Mouse (Mus musculus): ENCODE results near the gene Cacna2d2. TPM values are rescaled to one million over a fixed set of nuclear protein-coding genes. Genes with fewer than 3 reads are reported as not detected.

The Cacna2d2 gene
- polyA plus RNA-seq (2012; ENCODE audit: insufficient read depth, low replicate concordance) = not detected in 2 replicates

GRCm38 (mm10) chr9:107399491-107399971 is at the start of gene Cacna2d2:
Cacna2d2 (plus strand) TSS chr9:107399612.
- H3K27me3 ChIP-seq (replicated peaks) = peaks cover 92% of the 10 kb centered on the region
- H3K9me3 ChIP-seq = no peaks in the 10 kb centered on the region
- TF ChIP-seq GATA1 (IDR thresholded peaks at IDR 0.05; ENCODE audit: borderline replicate concordance, low read length) = no peak
- no peak for TF ChIP-seq FLI1 (IDR thresholded peaks at IDR 0.05; ENCODE audit: low read length)
- H3K36me3 ChIP-seq (replicated peaks; ENCODE audit: low read length) = no peaks in the 10 kb centered on the region
- H3K4me3 ChIP-seq (replicated peaks) = peak within 1 kb of the TSS; percentile 18
- H3K4me1 ChIP-seq = peaks cover 8% of the 10 kb centered on the region; the same call in 1 of the 2 replicates

GRCm38 (mm10) chr9:107354826-107355225 is 44.6 kb upstream of the Cacna2d2 start:
- peaks cover 77% of the 10 kb centered on the region for H3K27me3 ChIP-seq (replicated peaks)
- H3K9me3 ChIP-seq = no peaks in the 10 kb centered on the region
- H3K4me1 ChIP-seq = peaks cover 20% of the 10 kb centered on the region
- H3K4me3 ChIP-seq (replicated peaks) = no peak overlapping the region
- TF ChIP-seq GATA1 (IDR thresholded peaks at IDR 0.05; ENCODE audit: borderline replicate concordance, low read length) = no peak
- TF ChIP-seq FLI1 (IDR thresholded peaks at IDR 0.05; ENCODE audit: low read length) = no peak
- no peaks in the 10 kb centered on the region for H3K36me3 ChIP-seq (replicated peaks; ENCODE audit: low read length)

- H3K36me3 ChIP-seq (replicated peaks; ENCODE audit: low read length) = no peaks in the 10 kb centered on the region
- H3K4me1 ChIP-seq = peaks cover 29% of the 10 kb centered on the region
- no peaks in the 10 kb centered on the region for H3K9me3 ChIP-seq
- TF ChIP-seq GATA1 (IDR thresholded peaks at IDR 0.05; ENCODE audit: borderline replicate concordance, low read length) (no peak), FLI1 (IDR thresholded peaks at IDR 0.05; ENCODE audit: low read length) (no peak)
- H3K27me3 ChIP-seq (replicated peaks) = peaks cover 81% of the 10 kb centered on the region
- H3K4me3 ChIP-seq (replicated peaks) = no peak overlapping the region
These were observed 43.3 kb upstream of the Cacna2d2 start for GRCm38 (mm10) chr9:107355870-107356765.

GRCm38 (mm10) chr9:107357651-107358050 is 41.8 kb upstream of the Cacna2d2 start:
- no peak for TF ChIP-seq GATA1 (IDR thresholded peaks at IDR 0.05; ENCODE audit: borderline replicate concordance, low read length)
- TF ChIP-seq FLI1 (IDR thresholded peaks at IDR 0.05; ENCODE audit: low read length) = no peak
- peaks cover 32% of the 10 kb centered on the region for H3K4me1 ChIP-seq
- H3K4me3 ChIP-seq (replicated peaks) = no peak overlapping the region
- H3K9me3 ChIP-seq = no peaks in the 10 kb centered on the region
- no peaks in the 10 kb centered on the region for H3K36me3 ChIP-seq (replicated peaks; ENCODE audit: low read length)
- H3K27me3 ChIP-seq (replicated peaks) = peaks cover 78% of the 10 kb centered on the region

GRCm38 (mm10) chr9:107360989-107361388 is 38.4 kb upstream of the Cacna2d2 start:
- Histone ChIP-seq H3K4me1 (peaks cover 29% of the 10 kb centered on the region), H3K9me3 (no peaks in the 10 kb centered on the region), H3K27me3 (replicated peaks) (peaks cover 65% of the 10 kb centered on the region), H3K4me3 (replicated peaks) (no peak overlapping the region), H3K36me3 (replicated peaks; ENCODE audit: low read length) (no peaks in the 10 kb centered on the region)
- no peak for TF ChIP-seq FLI1 (IDR thresholded peaks at IDR 0.05; ENCODE audit: low read length)
- TF ChIP-seq GATA1 (IDR thresholded peaks at IDR 0.05; ENCODE audit: borderline replicate concordance, low read length) = no peak

GRCm38 (mm10) chr9:107366644-107367043 is 32.8 kb upstream of the Cacna2d2 start:
- Histone ChIP-seq H3K36me3 (replicated peaks; ENCODE audit: low read length) (no peaks in the 10 kb centered on the region), H3K9me3 (no peaks in the 10 kb centered on the region), H3K27me3 (replicated peaks) (peaks cover 57% of the 10 kb centered on the region), H3K4me1 (peaks cover 18% of the 10 kb centered on the region), H3K4me3 (replicated peaks) (no peak overlapping the region)
- no peak for TF ChIP-seq GATA1 (IDR thresholded peaks at IDR 0.05; ENCODE audit: borderline replicate concordance, low read length)
- TF ChIP-seq FLI1 (IDR thresholded peaks at IDR 0.05; ENCODE audit: low read length) = no peak

- H3K9me3 ChIP-seq = no peaks in the 10 kb centered on the region
- peaks cover 51% of the 10 kb centered on the region for H3K27me3 ChIP-seq (replicated peaks)
- no peak overlapping the region for H3K4me3 ChIP-seq (replicated peaks)
- H3K36me3 ChIP-seq (replicated peaks; ENCODE audit: low read length) = no peaks in the 10 kb centered on the region
- H3K4me1 ChIP-seq = peaks cover 32% of the 10 kb centered on the region
- TF ChIP-seq FLI1 (IDR thresholded peaks at IDR 0.05; ENCODE audit: low read length) = no peak
- TF ChIP-seq GATA1 (IDR thresholded peaks at IDR 0.05; ENCODE audit: borderline replicate concordance, low read length) = no peak
These were observed 31.1 kb upstream of the Cacna2d2 start for GRCm38 (mm10) chr9:107368302-107368701.

- Histone ChIP-seq H3K9me3 (no peaks in the 10 kb centered on the region), H3K4me3 (replicated peaks) (peak overlapping the region; percentile 28), H3K36me3 (replicated peaks; ENCODE audit: low read length) (no peaks in the 10 kb centered on the region), H3K27me3 (replicated peaks) (peaks cover 58% of the 10 kb centered on the region), H3K4me1 (peaks cover 39% of the 10 kb centered on the region)
- TF ChIP-seq GATA1 (IDR thresholded peaks at IDR 0.05; ENCODE audit: borderline replicate concordance, low read length) = no peak
- TF ChIP-seq FLI1 (IDR thresholded peaks at IDR 0.05; ENCODE audit: low read length) = no peak
These were observed 29.9 kb upstream of the Cacna2d2 start for GRCm38 (mm10) chr9:107369270-107370105.

- Histone ChIP-seq H3K4me3 (replicated peaks) (no peak overlapping the region), H3K9me3 (no peaks in the 10 kb centered on the region), H3K27me3 (replicated peaks) (peaks cover 59% of the 10 kb centered on the region), H3K36me3 (replicated peaks; ENCODE audit: low read length) (no peaks in the 10 kb centered on the region), H3K4me1 (peaks cover 44% of the 10 kb centered on the region)
- TF ChIP-seq FLI1 (IDR thresholded peaks at IDR 0.05; ENCODE audit: low read length) = no peak
- TF ChIP-seq GATA1 (IDR thresholded peaks at IDR 0.05; ENCODE audit: borderline replicate concordance, low read length) = no peak
These were observed 29.3 kb upstream of the Cacna2d2 start for GRCm38 (mm10) chr9:107370106-107370463.

All from megakaryocyte, embryonic 14.5 days (primary cell).